Mouse (Mus musculus) brain, embryonic 18.5 days (tissue): ENCODE data around the gene Dazap1.

Experiments used
- DNase-seq: peaks from one replicate; pipeline ENCODE4 v3.0.0-alpha.2; 2012; ENCODE audit warnings: low read depth, low spot score

Gene Dazap1

GRCm38 (mm10) chr10:80321670-80322581 lies 60.6 kb downstream of the Dazap1 start:
- DNase-seq = no peak

GRCm38 (mm10) chr10:80322811-80323211 lies 61.5 kb downstream of the Dazap1 start:
- no peak for DNase-seq

GRCm38 (mm10) chr10:80323261-80324119 lies 62.2 kb downstream of the Dazap1 start:
- DNase-seq = no peak

GRCm38 (mm10) chr10:80324120-80325037 lies 63.1 kb downstream of the Dazap1 start:
- no peak for DNase-seq

- no peak for DNase-seq
These were observed 63.8 kb downstream of the Dazap1 start for GRCm38 (mm10) chr10:80325045-80325444.

- DNase-seq = peak; percentile 90
These were observed 68.2 kb downstream of the Dazap1 start, which contains the start of the genes Pcsk4 and Reep6 for GRCm38 (mm10) chr10:80329273-80330081. TSS of gene Pcsk4 (minus strand) at chr10:80329498. TSS of gene Reep6 (plus strand) at chr10:80329953.

- no peak for DNase-seq
These were observed 68.8 kb downstream of the Dazap1 start for GRCm38 (mm10) chr10:80330084-80330483.

- DNase-seq = no peak
These were observed 69.6 kb downstream of the Dazap1 start for GRCm38 (mm10) chr10:80330888-80331287.

GRCm38 (mm10) chr10:80331636-80332524 lies 70.6 kb downstream of the Dazap1 start:
- no peak for DNase-seq

GRCm38 (mm10) chr10:80332525-80332989 lies 71.3 kb downstream of the Dazap1 start:
- DNase-seq = no peak

- DNase-seq = no peak
These were observed 75.0 kb downstream of the Dazap1 start for GRCm38 (mm10) chr10:80336263-80336662.
